Mouse (Mus musculus): Measurements from ENCODE around the gene Olfr155. TPM values are rescaled to one million over a fixed set of nuclear protein-coding genes. Genes with fewer than 3 reads are reported as not detected.
A peak's percentile ranks its signal among the peaks of the same experiment; 100 is the strongest.

Gene Olfr155
- polyA plus RNA-seq, 3 experiments from 2014 or later = not detected

DNA sequence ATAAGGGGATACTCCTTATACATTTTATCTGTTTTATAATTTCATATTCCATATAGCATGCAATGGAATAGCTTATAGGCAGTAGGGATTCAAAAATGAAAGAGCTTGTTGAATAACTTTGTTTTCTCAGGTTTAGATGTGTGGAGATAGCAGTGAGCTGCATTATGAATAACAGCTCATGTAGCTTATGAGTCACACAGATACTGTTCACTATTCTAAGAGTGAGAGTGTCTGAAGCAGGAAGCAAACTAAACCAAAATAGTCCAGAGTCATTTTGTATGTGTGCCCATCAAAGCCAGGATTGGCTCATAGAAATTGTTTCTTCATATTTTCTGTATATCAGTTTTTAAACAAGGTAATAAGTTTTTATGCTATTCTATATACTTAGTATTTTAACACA, 45.8 kb downstream of the Olfr155 start:
- no peak for ATAC-seq

DNA sequence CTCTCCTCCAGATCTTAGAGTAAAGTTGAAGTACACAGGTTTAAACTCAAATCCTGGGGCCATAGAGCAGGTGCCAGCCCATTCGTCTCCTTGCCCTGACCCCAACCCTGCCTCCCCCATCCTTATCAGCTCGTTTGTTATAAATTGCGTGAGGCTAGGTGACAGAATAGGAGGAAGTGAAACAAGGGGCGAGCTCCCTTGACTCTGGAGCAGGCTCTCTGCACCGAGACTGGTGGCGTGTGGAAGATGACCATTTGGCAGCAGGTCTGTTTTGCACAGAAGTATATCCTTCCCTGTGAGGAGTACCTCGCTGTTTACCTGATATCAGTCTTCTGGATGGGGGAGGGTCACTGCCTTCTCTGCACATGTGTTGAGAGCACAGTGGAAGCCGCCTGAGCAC, 47.8 kb downstream of the Olfr155 start:
- ATAC-seq = no peak

DNA sequence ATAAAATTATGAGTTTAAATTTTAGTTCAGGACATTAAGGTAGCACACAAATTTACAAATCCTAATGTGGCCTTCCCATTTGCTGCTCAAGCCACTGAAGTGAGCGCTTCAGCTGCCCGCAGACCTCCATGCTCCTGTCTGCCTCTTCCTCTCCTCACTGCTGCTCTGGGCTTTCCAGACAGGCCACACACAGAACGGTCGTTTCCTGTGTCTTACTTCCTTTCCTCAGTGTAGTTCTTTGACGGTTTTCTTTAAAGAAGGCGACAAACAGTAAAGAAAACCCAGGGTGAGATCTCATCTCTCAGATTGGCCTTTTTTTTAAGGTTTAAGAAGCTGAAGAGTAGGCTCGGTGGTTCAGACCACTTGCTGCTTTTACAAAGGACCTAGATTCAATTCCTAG, 52.3 kb downstream of the Olfr155 start:
- ATAC-seq = peak; percentile 79

DNA sequence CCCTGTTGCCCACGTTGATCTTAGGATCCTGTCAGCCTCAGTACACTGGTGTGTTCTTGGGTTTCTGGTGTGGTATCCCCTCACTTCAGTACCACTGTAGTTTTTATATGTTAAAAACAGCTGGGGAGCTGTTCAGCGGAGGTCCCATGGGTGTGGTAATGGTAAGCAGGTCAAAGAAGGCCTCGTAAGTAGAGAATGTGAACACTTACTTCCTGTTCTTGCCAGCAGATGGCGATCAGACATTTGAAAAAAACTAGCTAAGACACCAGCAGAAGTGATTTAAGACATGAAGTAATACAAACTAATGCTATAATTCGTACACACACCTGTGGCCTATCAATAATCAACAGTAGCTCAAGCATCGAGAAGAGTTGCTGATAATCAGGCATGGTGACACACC, 55.1 kb downstream of the Olfr155 start:
- peak; percentile 72 for ATAC-seq

Other genes with a start within 250 kb of the Olfr155 start
- not detected for gene Npr2, start 219.6 kb upstream of the Olfr155 start, polyA plus RNA-seq (2017; shearing (Covaris generic))
- gene Spag8, start 198.0 kb upstream of the Olfr155 start, polyA plus RNA-seq (2017; shearing (Covaris generic)) = under 1 TPM in 1 of 3 experiments, not detected in 2; 0.54 TPM
- 10 to 100 TPM; 30.3 to 47.5 (median 34.2) TPM for gene Hint2, start 195.1 kb upstream of the Olfr155 start, polyA plus RNA-seq (2017; shearing (Covaris generic))
- 1 to 10 TPM in 1 of 3 experiments, under 1 TPM in 2; 0.87 to 1.0 (median 0.87) TPM for gene Tmem8b, start 182.6 kb upstream of the Olfr155 start, polyA plus RNA-seq (2017; shearing (Covaris generic))
- gene Fam221b, start 182.4 kb upstream of the Olfr155 start, polyA plus RNA-seq (2017; shearing (Covaris generic)) = 1 to 10 TPM; 2.8 to 3.7 (median 3.4) TPM
- not detected for gene Olfr70, start 150.8 kb upstream of the Olfr155 start, polyA plus RNA-seq (2017; shearing (Covaris generic))
- not detected for gene Olfr71, start 141.3 kb upstream of the Olfr155 start, polyA plus RNA-seq (2017; shearing (Covaris generic))
- gene Hrct1, start 124.4 kb upstream of the Olfr155 start, polyA plus RNA-seq (2017; shearing (Covaris generic)) = not detected
- gene Spaar, start 121.5 kb upstream of the Olfr155 start, polyA plus RNA-seq (2017; shearing (Covaris generic)) = under 1 TPM in 1 of 3 experiments, not detected in 2; 0.23 TPM
- gene Olfr159, start 80.6 kb upstream of the Olfr155 start, polyA plus RNA-seq (2017; shearing (Covaris generic)) = not detected
- gene Olfr156, start 27.7 kb upstream of the Olfr155 start, polyA plus RNA-seq (2017; shearing (Covaris generic)) = not detected
- under 1 TPM; 0.28 to 0.86 (median 0.56) TPM for gene Olfr157, start 11.4 kb upstream of the Olfr155 start, polyA plus RNA-seq (2017; shearing (Covaris generic))
- gene Reck, start 24.0 kb downstream of the Olfr155 start, polyA plus RNA-seq (2017; shearing (Covaris generic)) = 1 to 10 TPM; 3.6 to 6.3 (median 5.3) TPM
- gene Glipr2, start 105.8 kb downstream of the Olfr155 start, polyA plus RNA-seq (2017; shearing (Covaris generic)) = 100 to 1,000 TPM; 153 to 302 (median 185) TPM
- not detected for gene Ccin, start 131.9 kb downstream of the Olfr155 start, polyA plus RNA-seq (2017; shearing (Covaris generic))
- 100 to 1,000 TPM in 1 of 3 experiments, 10 to 100 TPM in 2; 89.3 to 100 (median 91.5) TPM for gene Clta, start 152.9 kb downstream of the Olfr155 start, polyA plus RNA-seq (2017; shearing (Covaris generic))
- 10 to 100 TPM; 13.2 to 20.6 (median 19.4) TPM for gene Gne, start 232.6 kb downstream of the Olfr155 start, polyA plus RNA-seq (2017; shearing (Covaris generic))